Mouse (Mus musculus) forebrain, postnatal 0 days (tissue): ENCODE data around the gene Tfip11. TPM values are rescaled to one million over a fixed set of nuclear protein-coding genes. Genes with fewer than 3 reads are reported as not detected.

ENCODE experiments used
- ATAC-seq: fragments of 200-750 bp; cut with Nextera tagmentation; 2 replicates; pipeline ENCODE4 v1.8.0; 2017; ENCODE audit warnings: mild to moderate bottlenecking, moderate library complexity
- DNase-seq: peaks from one replicate; pipeline ENCODE4 v3.0.0-alpha.2; 2015
- H3K27ac ChIP-seq: fragments of 300-500 bp; sonication (generic); 2 replicates; pipeline ENCODE4 v1.5.1; 2014; ENCODE audit warnings: low read depth, mild to moderate bottlenecking, antibody characterized with exemption, low read length, moderate library complexity, mixed read lengths
- H3K27me3 ChIP-seq: fragments of 300-500 bp; sonication (generic); 2 replicates; pipeline ENCODE4 v1.6.1; 2014; ENCODE audit warnings: mild to moderate bottlenecking, low read length, mixed read lengths; ENCODE audit not compliant: insufficient read depth
- H3K36me3 ChIP-seq: fragments of 300-500 bp; sonication (generic); 2 replicates; pipeline ENCODE4 v1.6.1; 2014; ENCODE audit warnings: mild to moderate bottlenecking, moderate library complexity; ENCODE audit not compliant: insufficient read depth
- H3K4me1 ChIP-seq: fragments of 300-500 bp; sonication (generic); 2 replicates; pipeline ENCODE4 v1.6.1; 2014; ENCODE audit warnings: antibody characterized with exemption; ENCODE audit not compliant: insufficient read depth
- H3K4me2 ChIP-seq: fragments of 300-500 bp; sonication (generic); 2 replicates; pipeline ENCODE4 v1.6.1; 2014; ENCODE audit warnings: low read depth, mild to moderate bottlenecking, moderate library complexity
- H3K4me3 ChIP-seq: fragments of 300-500 bp; sonication (generic); 2 replicates; pipeline ENCODE4 v1.5.1; 2014; ENCODE audit warnings: low read depth, low read length, mixed read lengths
- H3K9ac ChIP-seq: fragments of 300-500 bp; sonication (generic); 2 replicates; pipeline ENCODE4 v1.6.1; 2014; ENCODE audit warnings: mild to moderate bottlenecking
- H3K9me3 ChIP-seq: fragments of 300-500 bp; sonication (generic); 2 replicates; pipeline ENCODE4 v1.6.1; 2016; ENCODE audit warnings: low read length
- CTCF ChIP-seq: sonication (generic); IDR thresholded peaks from 2 replicates; pipeline ENCODE4 v1.5.1; 2016; ENCODE audit warnings: antibody characterized with exemption, control low read depth, low read depth
- WGBS: fragments of 180-500 bp; shearing (Covaris S2); extraction: QIAGEN DNeasy Blood & Tissue Kit; methylation state at CpG from one replicate; pipeline ENCODE4 v1.1.7; 2014; 5-methylcytosine and 5-hydroxymethylcytosine counted together
- polyA plus RNA-seq: library from polyadenylated mRNA; unstranded; fragments of >200 nt; fragmentation: Nextera tagmentation; extraction: Ambion mirVana; gene quantifications from 2 replicates; pipeline ENCODE4 v1.2.1, GENCODE M21; 2015
- total RNA-seq: library from RNA; depleted of rRNA; stranded (reverse); fragments of >200 nt; gene quantifications from 2 replicates; pipeline ENCODE4 v1.2.3, GENCODE M21; 2014

Gene Tfip11
- total and polyA plus RNA-seq, 2 experiments from 2014 or later: 20.8 to 26.9 TPM

GRCm38 (mm10) chr5:112323246-112323645, 2.9 kb upstream of the Tfip11 start:
- 82% methylated on average over 6 of the region's 6 CpGs for WGBS
- TF ChIP-seq CTCF: no peak

GRCm38 (mm10) chr5:112324637-112325545, 1.3 kb upstream of the Tfip11 start:
- H3K27ac ChIP-seq: no peak overlapping the region

More at GRCm38 (mm10) chr5:112323246-112323645, 2.9 kb upstream of the Tfip11 start:
- ATAC-seq: no peak
- no peak for DNase-seq
- Histone ChIP-seq H3K27ac (no peak overlapping the region), H3K9me3 (no peaks in the 10 kb centered on the region), H3K4me1 (no peaks in the 10 kb centered on the region), H3K9ac (no peak overlapping the region), H3K27me3 (no peaks in the 10 kb centered on the region), H3K36me3 (0 out of 2 replicates have a peak, but pooled peaks cover 7% of the 10 kb centered on the region), H3K4me3 (no peak overlapping the region), H3K4me2 (no peak overlapping the region)

GRCm38 (mm10) chr5:112326446-112327009, 370 bp downstream of the Tfip11 start:
- Histone ChIP-seq H3K27ac (peak overlapping the region; percentile 76), H3K27me3 (no peaks in the 10 kb centered on the region), H3K36me3 (peaks cover 35% of the 10 kb centered on the region), H3K9me3 (no peaks in the 10 kb centered on the region), H3K4me2 (peak overlapping the region; percentile 63), H3K4me1 (no peaks in the 10 kb centered on the region), H3K9ac (peak overlapping the region; percentile 69), H3K4me3 (peak overlapping the region; percentile 66)
- DNase-seq: no peak
- peak; percentile 53 for ATAC-seq
- TF ChIP-seq CTCF: no peak
- 1% methylated on average over 32 of the region's 33 CpGs for WGBS

More at GRCm38 (mm10) chr5:112324637-112325545, 1.3 kb upstream of the Tfip11 start:
- Histone ChIP-seq H3K4me1 (no peaks in the 10 kb centered on the region), H3K27me3 (no peaks in the 10 kb centered on the region), H3K4me3 (no peak overlapping the region), H3K36me3 (peaks cover 19% of the 10 kb centered on the region), H3K9me3 (no peaks in the 10 kb centered on the region), H3K4me2 (peak overlapping the region; percentile 63), H3K9ac (no peak overlapping the region)
- DNase-seq (no peak), ATAC-seq (no peak)
- TF ChIP-seq CTCF: no peak
- 39% methylated on average over 24 of the region's 24 CpGs for WGBS

- Histone ChIP-seq H3K27ac (no peak overlapping the region), H3K4me2 (no peak overlapping the region), H3K4me3 (no peak overlapping the region), H3K4me1 (no peaks in the 10 kb centered on the region), H3K36me3 (peaks cover 48% of the 10 kb centered on the region), H3K27me3 (no peaks in the 10 kb centered on the region), H3K9ac (no peak overlapping the region), H3K9me3 (no peaks in the 10 kb centered on the region)
- no peak for DNase-seq
- no peak for TF ChIP-seq CTCF
- WGBS: 92% methylated on average over 15 of the region's 15 CpGs
- no peak for ATAC-seq
Observed at GRCm38 (mm10) chr5:112327854-112328253, 1.7 kb downstream of the Tfip11 start.

- Histone ChIP-seq H3K27me3 (no peaks in the 10 kb centered on the region), H3K4me3 (no peak overlapping the region), H3K4me2 (no peak overlapping the region), H3K9me3 (no peaks in the 10 kb centered on the region), H3K9ac (no peak overlapping the region), H3K4me1 (no peaks in the 10 kb centered on the region), H3K27ac (no peak overlapping the region), H3K36me3 (peaks cover 70% of the 10 kb centered on the region)
- TF ChIP-seq CTCF: no peak
- WGBS: 93% methylated on average over 14 of the region's 14 CpGs
- DNase-seq: no peak
- ATAC-seq: no peak
Observed at GRCm38 (mm10) chr5:112329805-112330564, 3.8 kb downstream of the Tfip11 start.

- H3K9me3 ChIP-seq: no peaks in the 10 kb centered on the region
- peaks cover 88% of the 10 kb centered on the region for H3K36me3 ChIP-seq
- H3K4me3 ChIP-seq: no peak overlapping the region
- TF ChIP-seq CTCF: peak; percentile 74
- H3K9ac ChIP-seq: no peak overlapping the region
- H3K27me3 ChIP-seq: no peaks in the 10 kb centered on the region
- no peaks in the 10 kb centered on the region for H3K4me1 ChIP-seq
- ATAC-seq (peak; percentile 49; the same call in 1 of the 2 replicates), DNase-seq (peak; percentile 64)
- no peak overlapping the region for H3K27ac ChIP-seq
- 30% methylated on average over 2 of the region's 2 CpGs for WGBS
- no peak overlapping the region for H3K4me2 ChIP-seq
Observed at GRCm38 (mm10) chr5:112335473-112335872, 9.3 kb downstream of the Tfip11 start.
